Mouse (Mus musculus) stomach, embryonic 14.5 days (tissue): ENCODE measurements around the gene Gm45844. TPM values are rescaled to one million over a fixed set of nuclear protein-coding genes. Genes with fewer than 3 reads are reported as not detected.

Experiments
- ATAC-seq: fragments of 200-750 bp; cut with Nextera tagmentation; 2 replicates; pipeline ENCODE4 v1.8.0; 2017; ENCODE audit warnings: low read depth, moderate TSS enrichment; ENCODE audit not compliant: insufficient number of reproducible peaks, insufficient read depth, low FRiP score
- H3K27ac ChIP-seq: fragments of 300-500 bp; sonication (generic); 2 replicates; pipeline ENCODE4 v1.5.1; 2014; ENCODE audit warnings: mild to moderate bottlenecking, low read length, moderate library complexity, mixed read lengths
- H3K27me3 ChIP-seq: fragments of 300-500 bp; sonication (generic); 2 replicates; pipeline ENCODE4 v1.6.1; 2014; ENCODE audit warnings: low read length, control low read depth, mixed read lengths; ENCODE audit not compliant: control insufficient read depth, insufficient read depth
- H3K36me3 ChIP-seq: fragments of 300-500 bp; sonication (generic); 2 replicates; pipeline ENCODE4 v1.6.1; 2014; ENCODE audit warnings: mild to moderate bottlenecking, control low read depth, low read length, moderate library complexity, mixed read lengths; ENCODE audit not compliant: control insufficient read depth, insufficient read depth
- H3K4me1 ChIP-seq: fragments of 300-500 bp; sonication (generic); 2 replicates; pipeline ENCODE4 v1.6.1; 2014; ENCODE audit warnings: low read length, control low read depth, mixed read lengths; ENCODE audit not compliant: control insufficient read depth, insufficient read depth
- H3K4me2 ChIP-seq: fragments of 300-500 bp; sonication (generic); replicated peaks from 2 replicates; pipeline ENCODE4 v1.6.1; 2014; ENCODE audit warnings: low read depth, low read length, control low read depth
- H3K4me3 ChIP-seq: fragments of 300-500 bp; sonication (generic); 2 replicates; pipeline ENCODE4 v1.5.1; 2014; ENCODE audit warnings: low read depth, low read length, control low read depth
- H3K9ac ChIP-seq: fragments of 300-500 bp; sonication (generic); replicated peaks from 2 replicates; pipeline ENCODE4 v1.6.1; 2014; ENCODE audit warnings: low read depth, mild to moderate bottlenecking, control low read depth, low read length, moderate library complexity, mixed read lengths
- H3K9me3 ChIP-seq: fragments of 300-500 bp; sonication (generic); 2 replicates; pipeline ENCODE4 v1.6.1; 2016; ENCODE audit warnings: low read depth, low read length, control low read depth; ENCODE audit not compliant: control insufficient read depth
- WGBS: fragments of 180-500 bp; shearing (Covaris S2); extraction: QIAGEN DNeasy Blood & Tissue Kit; methylation state at CpG from one replicate; pipeline ENCODE4 v1.1.7; 2014; 5-methylcytosine and 5-hydroxymethylcytosine counted together
- microRNA-seq: library from miRNA; unstranded; fragments of <30 nt; microRNA quantifications from one replicate; pipeline ENCODE4, GENCODE M21; 2016
- polyA plus RNA-seq: library from polyadenylated mRNA; unstranded; fragments of >200 nt; fragmentation: Nextera tagmentation; extraction: Ambion mirVana; gene quantifications from 2 replicates; pipeline ENCODE4 v1.2.1, GENCODE M21; 2014

Gene Gm45844
- polyA plus RNA-seq, 1 experiment from 2014 or later: 3.3 TPM

DNA sequence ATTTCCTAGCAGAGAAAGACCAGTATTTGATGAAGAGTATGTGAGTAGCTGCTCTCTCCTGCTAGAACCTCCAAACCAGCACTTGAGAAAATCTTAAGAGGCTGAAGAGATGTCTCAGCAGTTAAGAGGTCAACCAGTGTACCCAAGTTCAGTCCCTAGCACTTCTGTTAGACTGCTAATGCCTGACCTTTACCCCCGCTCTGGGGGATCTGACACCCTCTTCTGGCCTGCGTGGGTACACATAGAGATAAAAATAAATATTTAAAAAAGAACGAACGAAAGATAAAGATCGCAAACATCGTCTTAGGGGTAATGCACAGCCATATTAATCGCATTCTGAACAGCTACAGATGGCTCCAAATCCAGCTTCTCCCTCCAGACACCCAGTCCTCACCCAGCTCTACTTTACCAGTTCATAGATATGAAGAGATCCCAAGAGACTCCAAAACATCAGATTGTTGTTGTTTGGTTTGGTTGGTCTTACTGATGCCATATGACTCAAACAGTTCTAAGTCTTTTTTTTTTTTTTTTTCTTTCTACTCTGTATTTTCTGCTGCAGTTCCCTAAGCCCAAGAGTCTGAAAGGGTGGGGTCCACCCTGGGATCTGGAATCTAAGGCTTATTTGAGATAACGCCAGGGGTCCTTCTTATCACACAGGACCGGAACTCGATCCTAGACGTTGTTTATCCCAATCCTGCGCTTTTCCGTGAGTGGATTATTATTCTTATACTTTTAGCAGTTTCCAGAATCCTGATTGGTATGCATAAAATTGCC is 90.5 kb downstream of the Gm45844 start:
- H3K4me1 ChIP-seq: no peaks in the 10 kb centered on the region
- no peak overlapping the region for H3K27ac ChIP-seq
- H3K4me2 ChIP-seq: peak overlapping the region; percentile 43
- no peaks in the 10 kb centered on the region for H3K9me3 ChIP-seq
- WGBS: 19% methylated on average over 13 of the region's 13 CpGs
- no peaks in the 10 kb centered on the region for H3K27me3 ChIP-seq
- ATAC-seq: peak; percentile 51; the same call in 1 of the 2 replicates
- peak overlapping the region; percentile 42 for H3K4me3 ChIP-seq
- peaks cover 5% of the 10 kb centered on the region; the same call in 1 of the 2 replicates for H3K36me3 ChIP-seq
- H3K9ac ChIP-seq: no peak overlapping the region

DNA sequence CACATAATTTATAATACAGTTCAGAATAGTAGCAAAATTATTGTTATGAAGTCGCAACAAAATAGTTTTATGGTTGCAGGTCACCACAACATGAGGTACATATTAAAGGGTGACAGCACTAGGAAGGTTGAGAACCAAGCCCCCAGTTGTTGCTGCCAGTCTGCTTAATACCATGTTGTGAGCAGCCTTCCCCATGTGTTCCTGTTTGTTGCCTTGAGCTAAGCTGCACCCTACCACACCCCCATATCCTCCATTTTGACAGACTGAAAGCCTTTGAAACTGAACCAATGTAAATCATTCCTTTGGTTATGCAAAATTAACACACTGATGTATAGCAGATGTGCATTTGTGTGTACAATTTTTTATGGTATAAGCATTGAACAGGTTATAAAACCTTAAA is 92.2 kb downstream of the Gm45844 start:
- H3K9ac ChIP-seq: no peak overlapping the region
- no peak overlapping the region for H3K4me3 ChIP-seq
- ATAC-seq: no peak
- H3K27ac ChIP-seq: no peak overlapping the region
- no peak overlapping the region for H3K4me2 ChIP-seq
- H3K4me1 ChIP-seq: no peaks in the 10 kb centered on the region
- whole genome bisulfite sequencing: 93% methylated on average over 1 of the region's 1 CpGs
- no peaks in the 10 kb centered on the region for H3K9me3 ChIP-seq
- H3K36me3 ChIP-seq: peaks cover 20% of the 10 kb centered on the region; the same call in 1 of the 2 replicates
- H3K27me3 ChIP-seq: no peaks in the 10 kb centered on the region

DNA sequence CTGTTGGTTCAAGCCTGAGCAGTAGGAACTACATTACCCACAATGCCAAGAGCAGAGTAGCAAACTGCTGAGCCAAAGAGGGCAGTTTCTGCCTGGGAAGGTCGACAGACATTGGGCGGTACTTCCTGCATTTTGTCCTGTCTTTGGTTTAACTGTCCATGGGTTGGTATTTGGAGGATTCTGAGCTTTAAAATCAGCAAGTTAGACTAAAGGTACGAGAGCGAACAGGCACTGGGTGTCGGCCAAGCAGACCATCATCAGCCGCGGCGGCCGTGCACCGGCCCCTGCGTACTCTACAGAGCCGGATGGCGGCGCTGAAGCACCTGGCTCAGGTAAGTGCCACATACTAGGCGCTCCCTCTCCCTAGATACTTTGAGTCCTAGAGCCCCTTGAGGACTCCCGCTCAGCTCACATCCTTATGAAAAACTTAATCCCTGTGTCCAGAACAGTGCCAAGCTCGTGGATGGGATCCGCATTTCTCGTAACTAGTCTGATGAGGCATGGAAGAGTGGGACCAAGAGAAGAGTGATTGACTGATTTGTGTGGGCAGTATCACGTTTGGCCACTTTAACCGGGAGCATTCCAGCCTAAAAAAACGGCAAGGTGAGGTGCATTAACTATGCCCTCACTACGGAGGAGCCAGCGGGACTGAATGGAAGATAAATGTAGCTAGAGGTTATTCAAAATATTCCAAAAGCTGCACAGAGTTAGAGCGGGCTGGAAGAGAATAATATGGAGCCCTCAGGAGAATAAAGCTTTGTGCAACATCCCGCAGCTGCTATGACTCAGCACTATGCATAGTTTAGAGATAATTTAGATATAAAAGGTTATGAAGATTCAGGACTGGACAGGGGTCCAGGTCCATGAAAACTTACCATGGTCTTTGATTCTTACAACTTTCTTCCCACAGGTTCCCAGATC is 106.6 kb downstream of the Gm45844 start, which contains the start of gene Zfp418:
TSS of gene Zfp418 (plus strand) at position 104 of the 921 bp plus-strand sequence.
- ATAC-seq: peak; percentile 96
- Histone ChIP-seq H3K4me1 (no peaks in the 10 kb centered on the region), H3K27me3 (no peaks in the 10 kb centered on the region), H3K36me3 (peaks cover 7% of the 10 kb centered on the region; the same call in 1 of the 2 replicates), H3K27ac (no peak within 1 kb of the TSS), H3K4me2 (peak within 1 kb of the TSS; percentile 68), H3K4me3 (peak within 1 kb of the TSS; percentile 70), H3K9me3 (no peaks in the 10 kb centered on the region), H3K9ac (peak within 1 kb of the TSS; percentile 61)
- WGBS: 1% methylated on average over 26 of the region's 26 CpGs

Small RNAs within 50 kb of the gene (microRNA-seq; reads per million reads assigned to microRNA genes)
- 2.1 reads per million for gene Mir5620

Other genes starting within 250 kb of the Gm45844 start
- gene Zfp954, start 156.8 kb downstream of the Gm45844 start, polyA plus RNA-seq: 14.7 and 16.2 TPM in 2 replicates
- 1.8 and 2.6 TPM in 2 replicates for gene Zfp773, start 141.5 kb downstream of the Gm45844 start, polyA plus RNA-seq
- gene Zfp418, start 107.0 kb downstream of the Gm45844 start, polyA plus RNA-seq: 3.7 and 4.8 TPM in 2 replicates
- gene Zfp772, start 68.3 kb downstream of the Gm45844 start, polyA plus RNA-seq: 7.0 and 7.8 TPM in 2 replicates
- gene Vmn2r29, start 31.0 kb downstream of the Gm45844 start, polyA plus RNA-seq: 0.27 and 0.48 TPM in 2 replicates
- gene Clcn4, start 22.6 kb upstream of the Gm45844 start, polyA plus RNA-seq: 47.8 and 51.4 TPM in 2 replicates
- gene Vmn2r30, start 59.3 kb upstream of the Gm45844 start, polyA plus RNA-seq: not detected in 2 replicates
- not detected in 2 replicates for gene Gm45783, start 96.3 kb upstream of the Gm45844 start, polyA plus RNA-seq
- gene Vmn2r31, start 121.4 kb upstream of the Gm45844 start, polyA plus RNA-seq: not detected in 2 replicates
- not detected in 2 replicates for gene Vmn2r32, start 201.7 kb upstream of the Gm45844 start, polyA plus RNA-seq